Mouse (Mus musculus) cerebral cortex, adult 2 months (tissue): ENCODE data around the gene Tiparp.

ENCODE experiments used
- WGBS: fragments of 180-500 bp; shearing (Covaris S2); methylation state at CpG from one replicate; pipeline ENCODE4 v1.1.7; 2018; 5-methylcytosine and 5-hydroxymethylcytosine counted together

Tiparp gene

GRCm38 (mm10) chr3:65528614-65529470 lies 632 bp downstream of the Tiparp start:
- WGBS: under 1% methylated on average over 97 of the region's 97 CpGs

- WGBS: 2% methylated on average over 19 of the region's 19 CpGs
Measured at GRCm38 (mm10) chr3:65529471-65530215, 1.4 kb downstream of the Tiparp start.

GRCm38 (mm10) chr3:65533014-65533413 lies 4.8 kb downstream of the Tiparp start:
- WGBS: 86% methylated on average over 2 of the region's 2 CpGs

GRCm38 (mm10) chr3:65533598-65533997 lies 5.4 kb downstream of the Tiparp start:
- 58% methylated on average over 3 of the region's 3 CpGs for WGBS

GRCm38 (mm10) chr3:65534488-65534887 lies 6.3 kb downstream of the Tiparp start:
- 81% methylated on average over 2 of the region's 2 CpGs for WGBS

- 73% methylated on average over 1 of the region's 1 CpGs for WGBS
Measured at GRCm38 (mm10) chr3:65537288-65537687, 9.1 kb downstream of the Tiparp start.

GRCm38 (mm10) chr3:65540906-65541551 lies 12.8 kb downstream of the Tiparp start:
- WGBS: 89% methylated on average over 6 of the region's 6 CpGs

- 73% methylated on average over 4 of the region's 4 CpGs for WGBS
Measured at GRCm38 (mm10) chr3:65541552-65541935, 13.3 kb downstream of the Tiparp start.

GRCm38 (mm10) chr3:65549785-65550184 lies 21.6 kb downstream of the Tiparp start:
- WGBS: 72% methylated on average over 6 of the region's 6 CpGs

- WGBS: 83% methylated on average over 5 of the region's 5 CpGs
Measured at GRCm38 (mm10) chr3:65551065-65551464, 22.9 kb downstream of the Tiparp start.

- WGBS: 93% methylated on average over 2 of the region's 2 CpGs
Measured at GRCm38 (mm10) chr3:65554633-65555032, 26.4 kb downstream of the Tiparp start.

- WGBS: 48% methylated on average over 4 of the region's 4 CpGs
Measured at GRCm38 (mm10) chr3:65558679-65559078, 30.5 kb downstream of the Tiparp start.

- WGBS: 85% methylated on average over 9 of the region's 9 CpGs
Measured at GRCm38 (mm10) chr3:65562212-65562611, 34.0 kb downstream of the Tiparp start.

GRCm38 (mm10) chr3:65562694-65563093 lies 34.5 kb downstream of the Tiparp start:
- 95% methylated on average over 3 of the region's 3 CpGs for WGBS

GRCm38 (mm10) chr3:65563926-65564624 lies 35.9 kb downstream of the Tiparp start:
- WGBS: 67% methylated on average over 6 of the region's 6 CpGs

GRCm38 (mm10) chr3:65565632-65566300 lies 37.6 kb downstream of the Tiparp start:
- WGBS: 82% methylated on average over 9 of the region's 9 CpGs

- WGBS: 76% methylated on average over 3 of the region's 3 CpGs
Measured at GRCm38 (mm10) chr3:65573516-65573915, 45.3 kb downstream of the Tiparp start.

- 90% methylated on average over 3 of the region's 3 CpGs for WGBS
Measured at GRCm38 (mm10) chr3:65577602-65578001, 49.4 kb downstream of the Tiparp start.

- 87% methylated on average over 12 of the region's 12 CpGs for WGBS
Measured at GRCm38 (mm10) chr3:65579260-65579921, 51.2 kb downstream of the Tiparp start.

- 48% methylated on average over 4 of the region's 4 CpGs for WGBS
Measured at GRCm38 (mm10) chr3:65581596-65581995, 53.4 kb downstream of the Tiparp start.

GRCm38 (mm10) chr3:65584329-65584728 lies 56.1 kb downstream of the Tiparp start:
- 86% methylated on average over 1 of the region's 1 CpGs for WGBS
